Mouse (Mus musculus) kidney, postnatal 0 days (tissue): ENCODE results near the gene Nsl1. TPM values are rescaled to one million over a fixed set of nuclear protein-coding genes. Genes with fewer than 3 reads are reported as not detected.

ENCODE experiments used
- ATAC-seq: fragments of 200-750 bp; cut with Nextera tagmentation; replicated peaks from 2 replicates; pipeline ENCODE4 v1.8.0; 2017; ENCODE audit warnings: low read depth, moderate number of reproducible peaks, moderate TSS enrichment, moderate library complexity; ENCODE audit not compliant: low FRiP score
- DNase-seq: peaks from one replicate; pipeline ENCODE4 v3.0.0-alpha.2; 2016; ENCODE audit warnings: low spot score
- H3K27ac ChIP-seq: fragments of 300-500 bp; sonication (generic); 2 replicates; pipeline ENCODE4 v1.5.1; 2014; ENCODE audit warnings: mild to moderate bottlenecking
- H3K27me3 ChIP-seq: fragments of 300-500 bp; sonication (generic); 2 replicates; pipeline ENCODE4 v1.6.1; 2014; ENCODE audit warnings: low read length, mixed read lengths; ENCODE audit not compliant: insufficient read depth
- H3K36me3 ChIP-seq: fragments of 300-500 bp; sonication (generic); 2 replicates; pipeline ENCODE4 v1.6.1; 2014; ENCODE audit warnings: low read length, mixed read lengths; ENCODE audit not compliant: insufficient read depth
- H3K4me1 ChIP-seq: fragments of 300-500 bp; sonication (generic); replicated peaks from 2 replicates; pipeline ENCODE4 v1.6.1; 2014; ENCODE audit warnings: antibody characterized with exemption, low read length, mixed read lengths; ENCODE audit not compliant: insufficient read depth
- H3K4me2 ChIP-seq: fragments of 300-500 bp; sonication (generic); 2 replicates; pipeline ENCODE4 v1.6.1; 2014; ENCODE audit warnings: mild to moderate bottlenecking, low read length, moderate library complexity, mixed read lengths
- H3K4me3 ChIP-seq: fragments of 300-500 bp; sonication (generic); replicated peaks from 2 replicates; pipeline ENCODE4 v1.5.1; 2014; ENCODE audit warnings: low read depth, low read length
- H3K9ac ChIP-seq: fragments of 300-500 bp; sonication (generic); 2 replicates; pipeline ENCODE4 v1.6.1; 2014; ENCODE audit warnings: low read depth, low read length
- H3K9me3 ChIP-seq: fragments of 300-500 bp; sonication (generic); replicated peaks from 2 replicates; pipeline ENCODE4 v1.6.1; 2016; ENCODE audit warnings: low read length, inconsistent platforms, mixed read lengths
- CTCF ChIP-seq: IDR thresholded peaks from 2 replicates; pipeline ENCODE4 v1.5.1; 2016; ENCODE audit warnings: antibody characterized with exemption, low read depth, mild to moderate bottlenecking, moderate library complexity
- WGBS: fragments of 180-500 bp; shearing (Covaris S2); extraction: QIAGEN DNeasy Blood & Tissue Kit; methylation state at CpG from one replicate; pipeline ENCODE4 v1.1.7; 2014; 5-methylcytosine and 5-hydroxymethylcytosine counted together
- polyA plus RNA-seq: library from polyadenylated mRNA; unstranded; fragments of >200 nt; fragmentation: Nextera tagmentation; extraction: Ambion mirVana; gene quantifications from 2 replicates; pipeline ENCODE4 v1.2.1, GENCODE M21; 2015

Gene Nsl1
- polyA plus RNA-seq, 1 experiment from 2014 or later = 8.6 TPM

GRCm38 (mm10) chr1:191063700-191064099, 888 bp downstream of the Nsl1 start:
- H3K9me3 ChIP-seq = no peaks in the 10 kb centered on the region
- no peak overlapping the region for H3K27ac ChIP-seq
- H3K36me3 ChIP-seq = 0 out of 2 replicates have a peak, but pooled peaks cover 9% of the 10 kb centered on the region
- no peaks in the 10 kb centered on the region for H3K27me3 ChIP-seq
- ATAC-seq (no peak), DNase-seq (no peak)
- peak overlapping the region; percentile 90 for H3K4me2 ChIP-seq
- 0 out of 2 replicates have a peak, but pooled peaks cover 4% of the 10 kb centered on the region for H3K4me1 ChIP-seq
- H3K9ac ChIP-seq = no peak overlapping the region; the same call in 1 of the 2 replicates
- TF ChIP-seq CTCF = no peak
- H3K4me3 ChIP-seq = peak overlapping the region; percentile 82
- WGBS = 53% methylated on average over 9 of the region's 9 CpGs

DNA sequence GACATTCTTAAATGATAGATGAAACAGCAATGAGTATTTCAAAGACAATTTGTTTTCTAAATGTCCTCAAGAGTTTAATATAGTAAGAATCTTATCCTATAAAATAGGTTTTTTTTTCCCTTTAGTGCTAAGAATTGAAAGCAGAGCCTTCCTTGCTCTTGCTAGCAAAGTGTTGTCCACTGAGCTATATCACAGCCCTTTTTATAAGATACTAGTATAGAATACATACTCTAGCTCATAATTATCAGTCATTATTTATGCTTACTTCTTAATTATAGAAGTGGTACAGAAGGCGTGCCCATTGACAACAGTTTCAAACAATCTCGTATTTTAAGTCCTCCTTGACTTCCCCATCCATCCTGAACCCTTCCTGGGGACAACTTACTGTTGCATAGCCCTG, 1.7 kb downstream of the Nsl1 start:
- ATAC-seq (no peak), DNase-seq (no peak)
- Histone ChIP-seq H3K27me3 (no peaks in the 10 kb centered on the region), H3K4me2 (no peak overlapping the region), H3K9me3 (no peaks in the 10 kb centered on the region), H3K4me3 (no peak overlapping the region), H3K36me3 (0 out of 2 replicates have a peak, but pooled peaks cover 9% of the 10 kb centered on the region), H3K9ac (no peak overlapping the region), H3K4me1 (0 out of 2 replicates have a peak, but pooled peaks cover 4% of the 10 kb centered on the region), H3K27ac (no peak overlapping the region)
- 86% methylated on average over 2 of the region's 2 CpGs for WGBS
- TF ChIP-seq CTCF = no peak

GRCm38 (mm10) chr1:191065188-191065587, 2.4 kb downstream of the Nsl1 start:
- Histone ChIP-seq H3K27me3 (no peaks in the 10 kb centered on the region), H3K9me3 (no peaks in the 10 kb centered on the region), H3K9ac (no peak overlapping the region), H3K4me1 (0 out of 2 replicates have a peak, but pooled peaks cover 4% of the 10 kb centered on the region), H3K4me2 (no peak overlapping the region), H3K27ac (no peak overlapping the region), H3K36me3 (0 out of 2 replicates have a peak, but pooled peaks cover 12% of the 10 kb centered on the region), H3K4me3 (no peak overlapping the region)
- TF ChIP-seq CTCF = no peak
- DNase-seq (no peak), ATAC-seq (no peak)
- WGBS = 67% methylated on average over 4 of the region's 4 CpGs

- H3K9ac ChIP-seq = no peak overlapping the region
- H3K36me3 ChIP-seq = peaks cover 27% of the 10 kb centered on the region; the same call in 1 of the 2 replicates
- H3K9me3 ChIP-seq = no peaks in the 10 kb centered on the region
- ATAC-seq (no peak), DNase-seq (peak; percentile 33)
- H3K27ac ChIP-seq = no peak overlapping the region
- H3K4me2 ChIP-seq = no peak overlapping the region
- no peaks in the 10 kb centered on the region for H3K4me1 ChIP-seq
- 80% methylated on average over 5 of the region's 5 CpGs for WGBS
- peak; percentile 53 for TF ChIP-seq CTCF
- no peaks in the 10 kb centered on the region for H3K27me3 ChIP-seq
- no peak overlapping the region for H3K4me3 ChIP-seq
Observed at GRCm38 (mm10) chr1:191068377-191068776, 5.6 kb downstream of the Nsl1 start.

- Histone ChIP-seq H3K4me1 (no peaks in the 10 kb centered on the region), H3K4me3 (no peak overlapping the region), H3K4me2 (no peak overlapping the region), H3K9me3 (no peaks in the 10 kb centered on the region), H3K27ac (no peak overlapping the region), H3K36me3 (peaks cover 27% of the 10 kb centered on the region; the same call in 1 of the 2 replicates), H3K27me3 (no peaks in the 10 kb centered on the region), H3K9ac (no peak overlapping the region)
- no peak for ATAC-seq
- WGBS = 90% methylated on average over 4 of the region's 4 CpGs
- no peak for DNase-seq
- no peak for TF ChIP-seq CTCF
Observed at GRCm38 (mm10) chr1:191070259-191070658, 7.4 kb downstream of the Nsl1 start.

GRCm38 (mm10) chr1:191071613-191072012, 8.8 kb downstream of the Nsl1 start:
- DNase-seq (no peak), ATAC-seq (no peak)
- Histone ChIP-seq H3K9ac (no peak overlapping the region), H3K4me1 (no peaks in the 10 kb centered on the region), H3K27me3 (no peaks in the 10 kb centered on the region), H3K36me3 (peaks cover 19% of the 10 kb centered on the region; the same call in 1 of the 2 replicates), H3K27ac (no peak overlapping the region), H3K9me3 (no peaks in the 10 kb centered on the region), H3K4me3 (no peak overlapping the region), H3K4me2 (no peak overlapping the region)
- WGBS = 85% methylated on average over 6 of the region's 6 CpGs
- no peak for TF ChIP-seq CTCF

- Histone ChIP-seq H3K4me2 (no peak overlapping the region), H3K36me3 (peaks cover 18% of the 10 kb centered on the region; the same call in 1 of the 2 replicates), H3K4me3 (no peak overlapping the region), H3K9ac (no peak overlapping the region), H3K27me3 (no peaks in the 10 kb centered on the region), H3K9me3 (no peaks in the 10 kb centered on the region), H3K27ac (no peak overlapping the region; the same call in 1 of the 2 replicates), H3K4me1 (no peaks in the 10 kb centered on the region)
- DNase-seq = no peak
- ATAC-seq = peak; percentile 67
- 84% methylated on average over 16 of the region's 16 CpGs for WGBS
- TF ChIP-seq CTCF = no peak
Observed at GRCm38 (mm10) chr1:191072329-191072913, 9.6 kb downstream of the Nsl1 start.
